In the genomic region with DNA sequence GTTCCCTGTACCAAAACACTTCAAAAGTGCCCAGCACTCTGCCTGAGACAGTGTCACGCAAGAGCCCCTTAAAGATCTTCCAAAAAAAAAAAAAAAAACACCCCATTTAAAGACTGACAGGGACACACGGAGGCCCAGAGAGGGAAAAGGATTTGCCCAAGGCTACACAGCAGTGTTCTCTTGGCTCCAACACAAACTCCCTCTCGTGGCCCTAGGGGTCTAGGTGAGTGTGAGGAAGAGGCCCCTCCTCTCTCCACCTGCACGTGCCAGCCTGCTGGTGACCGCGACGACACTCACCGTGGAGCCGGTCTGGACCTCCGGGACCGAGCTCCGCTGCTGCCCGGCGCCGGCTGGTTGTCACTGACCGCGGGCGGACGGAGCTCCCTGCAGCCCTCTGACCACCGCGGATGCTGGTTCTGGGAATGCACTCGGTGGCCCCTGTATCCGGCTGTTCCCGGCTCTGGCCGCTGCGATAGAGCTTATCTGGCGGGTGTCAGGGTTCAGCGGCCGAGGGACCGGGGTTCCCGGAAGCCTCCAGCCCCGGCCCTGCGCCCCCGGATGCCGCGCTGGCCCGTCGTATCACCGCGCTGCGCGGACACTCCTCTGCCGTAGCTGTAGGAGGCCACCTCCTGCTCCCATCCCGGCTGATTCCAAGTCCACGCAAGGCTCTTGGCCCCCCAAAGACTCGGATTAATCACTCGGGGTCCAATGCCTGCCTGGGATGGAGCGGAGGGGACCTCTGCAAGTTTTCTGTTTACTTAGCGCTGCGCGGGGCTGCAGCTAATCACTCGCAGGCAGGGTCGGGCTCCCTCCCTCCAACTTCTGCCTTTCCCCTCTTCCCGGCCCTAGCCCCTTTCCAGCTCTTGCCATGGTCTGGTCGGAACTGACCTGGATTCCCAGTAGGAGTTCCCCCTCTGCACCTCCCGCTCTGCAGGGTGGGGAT, we compare ENCODE assay signal across 8 mouse cellular contexts. TPM values are rescaled to one million over a fixed set of nuclear protein-coding genes. Genes with fewer than 3 reads are reported as not detected.
DNase-seq lines count a peak whose midpoint lies in the region; ATAC-seq and TF ChIP-seq lines count a peak whose summit lies in the region.

No protein-coding gene starts in this region.

- under 1% methylated on average over 56 of the region's 56 CpGs for WGBS in embryonic facial prominence, embryonic 10.5 days
- WGBS in limb, embryonic 10.5 days = under 1% methylated on average over 56 of the region's 56 CpGs
- WGBS in midbrain, postnatal 0 days = under 1% methylated on average over 56 of the region's 56 CpGs

- DNase-seq in layer of hippocampus, adult 2 months (ENCODE audit: low spot score in 2 of 2) = no peak
- no peak for DNase-seq in layer of hippocampus, postnatal 25 days (ENCODE audit: extremely low spot score in 1 of 2, low spot score in 1 of 2)
- peak; percentile 67 for DNase-seq in embryonic facial prominence, embryonic 10.5 days (ENCODE audit: low spot score)
- peak; percentile 35 to 38 for DNase-seq in heart, postnatal 36 days
- peak; percentile 73 for DNase-seq in limb, embryonic 10.5 days (ENCODE audit: low spot score)
- DNase-seq in midbrain, postnatal 0 days (ENCODE audit: low spot score) = no peak
- DNase-seq in cerebellum, adult 18-20 months = no peak

- peak overlapping the region; percentile 34 for H3K4me3 ChIP-seq in layer of hippocampus, adult 2 months
- peak overlapping the region; percentile 64 for H3K4me3 ChIP-seq in embryonic facial prominence, embryonic 10.5 days
- peak overlapping the region; percentile 66 for H3K4me3 ChIP-seq in limb, embryonic 10.5 days
- H3K4me3 ChIP-seq in midbrain, postnatal 0 days (ENCODE audit: low read depth, low read length) = peak overlapping the region; percentile 37

- H3K4me1 ChIP-seq in embryonic facial prominence, embryonic 10.5 days = peaks cover 30% of the 10 kb centered on the region
- H3K4me1 ChIP-seq in limb, embryonic 10.5 days = peaks cover 29% of the 10 kb centered on the region
- no peaks in the 10 kb centered on the region for H3K4me1 ChIP-seq in midbrain, postnatal 0 days (ENCODE audit: insufficient read depth, low read length)

- intact Hi-C loops in heart, postnatal 36 days (cut with DNase I) = no loop called here

- H3K36me3 ChIP-seq in embryonic facial prominence, embryonic 10.5 days (replicated peaks) = no peaks in the 10 kb centered on the region
- no peaks in the 10 kb centered on the region for H3K36me3 ChIP-seq in limb, embryonic 10.5 days
- H3K36me3 ChIP-seq in midbrain, postnatal 0 days (ENCODE audit: insufficient read depth, low read length) = no peaks in the 10 kb centered on the region

- no peak overlapping the region for H3K27ac ChIP-seq in layer of hippocampus, adult 2 months
- H3K27ac ChIP-seq in embryonic facial prominence, embryonic 10.5 days (replicated peaks) = peak overlapping the region; percentile 79
- peak overlapping the region; percentile 76 for H3K27ac ChIP-seq in limb, embryonic 10.5 days
- no peak overlapping the region for H3K27ac ChIP-seq in midbrain, postnatal 0 days (ENCODE audit: low read depth, low read length)

- H3K27me3 ChIP-seq in embryonic facial prominence, embryonic 10.5 days (replicated peaks; ENCODE audit: low read depth, poor library complexity, severe bottlenecking) = peaks cover 58% of the 10 kb centered on the region
- H3K27me3 ChIP-seq in limb, embryonic 10.5 days (ENCODE audit: low read depth, poor library complexity, severe bottlenecking) = peaks cover 54% of the 10 kb centered on the region
- peaks cover 31% of the 10 kb centered on the region for H3K27me3 ChIP-seq in midbrain, postnatal 0 days (ENCODE audit: insufficient read depth, low read length)

- no peaks in the 10 kb centered on the region for H3K9me3 ChIP-seq in embryonic facial prominence, embryonic 10.5 days
- H3K9me3 ChIP-seq in limb, embryonic 10.5 days (replicated peaks) = no peaks in the 10 kb centered on the region
- no peaks in the 10 kb centered on the region for H3K9me3 ChIP-seq in midbrain, postnatal 0 days (ENCODE audit: low read length)

- peak overlapping the region; percentile 72 for H3K4me2 ChIP-seq in midbrain, postnatal 0 days (ENCODE audit: low read depth, low read length, poor library complexity, severe bottlenecking)

- TF ChIP-seq CTCF in layer of hippocampus, adult 2 months (conservative IDR thresholded peaks at IDR 0.05) = no peak
- TF ChIP-seq CTCF in midbrain, postnatal 0 days (IDR thresholded peaks at IDR 0.05) = no peak

- peak overlapping the region; percentile 42; the same call in 1 of the 2 replicates for H3K9ac ChIP-seq in midbrain, postnatal 0 days (replicated peaks; ENCODE audit: low read length, poor library complexity, severe bottlenecking)

- no peak for ATAC-seq in midbrain, postnatal 0 days (ENCODE audit: low FRiP score)
- ATAC-seq in activated CD4-positive, CD25-positive, alpha-beta regulatory T cell, adult 4 months = no peak

RNA-seq across cellular contexts. Expression of a gene that starts 30.5 kb away (rescaled TPM):
- total RNA-seq in layer of hippocampus, adult 2 months (2021) = 1 to 10 TPM; 3.6 to 4.3 TPM
- total RNA-seq in layer of hippocampus, postnatal 25 days (2021) = 1 to 10 TPM; 4.2 TPM
- polyA plus RNA-seq in embryonic facial prominence, embryonic 10.5 days (2016; fragmentation: Nextera tagmentation; extraction: Ambion mirVana) = 7.3 and 7.4 TPM in 2 replicates
- total RNA-seq in heart, postnatal 36 days (2021) = 1 to 10 TPM; 2.7 to 3.1 TPM
- polyA plus RNA-seq in limb, embryonic 10.5 days (2016; fragmentation: Nextera tagmentation; extraction: Ambion mirVana) = 4.5 and 6.0 TPM in 2 replicates
- total RNA-seq in midbrain, postnatal 0 days (2014; rRNA removed) = 6.6 and 6.8 TPM in 2 replicates
- 3.9 and 5.1 TPM in 2 replicates for polyA plus RNA-seq in midbrain, postnatal 0 days (2015; fragmentation: Nextera tagmentation; extraction: Ambion mirVana)
- polyA plus RNA-seq in activated CD4-positive, CD25-positive, alpha-beta regulatory T cell, adult 4 months (2017; shearing (Covaris generic)) = 1 to 10 TPM in 1 of 2 experiments, under 1 TPM in 1; 0.48 to 1.1 TPM

RNA-seq across cellular contexts. Expression of a gene that starts 39.9 kb away (rescaled TPM):
- total RNA-seq in layer of hippocampus, adult 2 months (2021) = under 1 TPM; 0.29 to 0.31 TPM
- under 1 TPM in 1 of 2 experiments, not detected in 1; 0.42 TPM for total RNA-seq in layer of hippocampus, postnatal 25 days (2021)
- polyA plus RNA-seq in embryonic facial prominence, embryonic 10.5 days (2016; fragmentation: Nextera tagmentation; extraction: Ambion mirVana) = 0.47 and 0.95 TPM in 2 replicates
- under 1 TPM; 0.36 to 0.79 TPM for total RNA-seq in heart, postnatal 36 days (2021)
- 0.44 and 0.49 TPM in 2 replicates for polyA plus RNA-seq in limb, embryonic 10.5 days (2016; fragmentation: Nextera tagmentation; extraction: Ambion mirVana)
- total RNA-seq in midbrain, postnatal 0 days (2014; rRNA removed) = 0.57 and 0.99 TPM in 2 replicates
- polyA plus RNA-seq in midbrain, postnatal 0 days (2015; fragmentation: Nextera tagmentation; extraction: Ambion mirVana) = 0.28 and 0.42 TPM in 2 replicates
- under 1 TPM; 0.43 to 0.70 TPM for polyA plus RNA-seq in activated CD4-positive, CD25-positive, alpha-beta regulatory T cell, adult 4 months (2017; shearing (Covaris generic))

Comparison
In these comparisons a context has a peak if more than half of its experiments do, and no peak if none do; other contexts are left out.
1. DNase-seq: peak in embryonic facial prominence, embryonic 10.5 days (single experiment), heart, postnatal 36 days (2 of 2) and limb, embryonic 10.5 days (single experiment); none in layer of hippocampus, adult 2 months (0 of 2), layer of hippocampus, postnatal 25 days (0 of 2), midbrain, postnatal 0 days (single experiment) and cerebellum, adult 18-20 months (0 of 2).
2. H3K27ac ChIP-seq: peak in embryonic facial prominence, embryonic 10.5 days (single experiment) and limb, embryonic 10.5 days (single experiment); none in layer of hippocampus, adult 2 months (single experiment) and midbrain, postnatal 0 days (single experiment).
3. Peak in every context shown above with its lines, with median percentiles within 50 percentile points of each other: H3K4me3 ChIP-seq.